Mouse (Mus musculus): ENCODE measurements around the gene Micu2. TPM values are rescaled to one million over a fixed set of nuclear protein-coding genes. Genes with fewer than 3 reads are reported as not detected.
"Not testable (repeated sequence)": the region's sequence is repeated elsewhere in the genome, so short reads cannot be mapped to it uniquely, and the experiment has no call there.

Gene Micu2
- polyA plus RNA-seq, 1 experiment from 2014 or later = 92.9 TPM

DNA sequence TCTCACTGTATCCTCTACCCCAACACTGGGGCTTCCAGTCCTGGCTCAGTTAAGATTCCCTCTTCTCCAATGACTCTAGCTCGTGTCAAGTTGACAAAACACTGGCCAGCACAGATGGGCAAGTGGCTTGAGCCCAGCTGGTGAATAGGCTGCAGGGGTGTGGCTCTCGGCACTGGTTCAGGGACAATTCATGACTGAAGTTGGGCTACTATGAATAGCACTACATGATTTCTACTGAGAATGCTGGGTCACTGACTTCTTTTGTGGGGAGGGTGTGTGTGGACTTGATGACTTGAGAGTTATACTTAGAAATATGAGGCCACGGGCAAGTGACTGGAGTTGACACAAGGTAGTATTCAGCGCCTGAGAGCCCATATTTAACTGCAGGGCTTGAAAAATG is 53.2 kb downstream of the Micu2 start:
- H3K27ac ChIP-seq = no peak overlapping the region
- no peak overlapping the region for H3K4me3 ChIP-seq
- no peaks in the 10 kb centered on the region for H3K9me3 ChIP-seq
- no peaks in the 10 kb centered on the region for H3K4me1 ChIP-seq
- H3K9ac ChIP-seq = no peak overlapping the region
- H3K36me3 ChIP-seq = peaks cover 35% of the 10 kb centered on the region
- no peak overlapping the region for H3K4me2 ChIP-seq
- no peaks in the 10 kb centered on the region for H3K27me3 ChIP-seq
- no peak for ATAC-seq (ENCODE audit: insufficient number of reproducible peaks, low FRiP score, low TSS enrichment, low read depth)
- WGBS = 76% methylated on average over 4 of the region's 4 CpGs

DNA sequence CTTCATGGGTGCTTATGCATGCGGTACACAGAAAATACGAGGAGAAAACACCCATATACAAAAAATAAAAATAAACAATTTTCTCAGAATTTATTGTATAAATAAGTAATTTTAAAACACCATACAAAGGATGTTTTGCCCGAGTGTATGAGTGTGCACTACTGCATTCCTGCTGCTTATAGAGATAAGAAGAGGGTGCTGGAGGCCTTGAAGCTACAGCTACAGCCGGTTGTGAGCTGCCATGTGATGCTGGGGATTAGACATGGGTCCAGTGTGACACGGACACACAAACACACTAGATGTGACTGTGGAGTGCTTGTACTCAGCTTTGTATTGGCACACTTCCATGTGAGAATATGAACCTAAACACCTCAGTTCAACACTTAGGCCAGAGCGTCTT is 61.8 kb downstream of the Micu2 start:
- H3K4me1 ChIP-seq = no peaks in the 10 kb centered on the region
- no peak overlapping the region for H3K4me2 ChIP-seq
- peaks cover 10% of the 10 kb centered on the region; the same call in 1 of the 2 replicates for H3K36me3 ChIP-seq
- 93% methylated on average over 6 of the region's 6 CpGs for WGBS
- H3K9me3 ChIP-seq = no peaks in the 10 kb centered on the region
- H3K4me3 ChIP-seq = no peak overlapping the region
- no peak overlapping the region for H3K9ac ChIP-seq
- no peak for ATAC-seq (ENCODE audit: insufficient number of reproducible peaks, low FRiP score, low TSS enrichment, low read depth)
- H3K27ac ChIP-seq = no peak overlapping the region
- H3K27me3 ChIP-seq = no peaks in the 10 kb centered on the region

DNA sequence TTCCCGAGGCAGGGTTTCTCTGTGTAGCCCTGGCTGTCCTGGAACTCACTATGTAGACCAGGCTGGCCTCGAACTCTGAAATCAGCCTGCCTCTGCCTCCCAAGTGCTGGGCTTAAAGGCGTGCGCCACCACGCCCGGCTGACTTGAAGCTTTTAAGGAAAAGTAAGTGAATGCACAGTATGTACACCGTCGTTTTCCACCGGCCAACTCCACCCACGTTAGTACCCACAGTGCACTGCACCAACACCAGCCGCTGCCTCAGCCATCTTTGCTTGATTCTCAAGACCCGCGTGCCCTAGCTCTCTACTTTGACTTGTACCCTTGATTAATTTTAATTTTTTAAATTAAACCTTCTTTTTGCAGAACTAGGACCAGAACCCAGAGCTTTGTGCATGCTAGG is 64.4 kb downstream of the Micu2 start:
- no peak for ATAC-seq (ENCODE audit: insufficient number of reproducible peaks, low FRiP score, low TSS enrichment, low read depth)
- 95% methylated on average over 13 of the region's 13 CpGs for WGBS
- Histone ChIP-seq H3K27ac (no peak overlapping the region), H3K36me3 (peaks cover 18% of the 10 kb centered on the region; the same call in 1 of the 2 replicates), H3K4me3 (no peak overlapping the region), H3K9ac (no peak overlapping the region), H3K9me3 (no peaks in the 10 kb centered on the region), H3K4me2 (no peak overlapping the region), H3K4me1 (no peaks in the 10 kb centered on the region), H3K27me3 (no peaks in the 10 kb centered on the region)

DNA sequence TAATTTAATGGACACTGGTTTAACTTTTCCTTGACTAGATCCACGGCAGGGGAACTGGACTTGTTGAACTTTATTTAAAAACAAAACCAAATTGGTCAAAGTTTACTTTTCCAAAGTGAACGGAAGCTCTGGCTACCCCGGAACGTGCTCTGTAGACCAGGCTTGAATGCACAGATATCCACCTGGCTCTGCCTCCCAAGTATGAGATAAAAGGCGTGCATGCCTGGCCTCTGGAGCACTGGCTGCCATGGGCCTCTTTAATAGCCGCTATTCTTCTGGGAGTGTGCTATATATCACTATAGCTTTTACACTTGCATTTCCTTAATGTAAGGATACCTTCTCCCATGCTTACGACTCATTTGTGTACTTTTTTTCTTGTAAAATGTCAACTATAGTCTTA is 65.5 kb downstream of the Micu2 start:
- H3K27ac ChIP-seq = no peak overlapping the region
- H3K4me3 ChIP-seq = no peak overlapping the region
- no peaks in the 10 kb centered on the region for H3K9me3 ChIP-seq
- H3K27me3 ChIP-seq = no peaks in the 10 kb centered on the region
- H3K4me2 ChIP-seq = no peak overlapping the region
- H3K4me1 ChIP-seq = no peaks in the 10 kb centered on the region
- no peak for ATAC-seq (ENCODE audit: insufficient number of reproducible peaks, low FRiP score, low TSS enrichment, low read depth)
- 71% methylated on average over 7 of the region's 7 CpGs for WGBS
- H3K9ac ChIP-seq = no peak overlapping the region
- peaks cover 12% of the 10 kb centered on the region; the same call in 1 of the 2 replicates for H3K36me3 ChIP-seq

DNA sequence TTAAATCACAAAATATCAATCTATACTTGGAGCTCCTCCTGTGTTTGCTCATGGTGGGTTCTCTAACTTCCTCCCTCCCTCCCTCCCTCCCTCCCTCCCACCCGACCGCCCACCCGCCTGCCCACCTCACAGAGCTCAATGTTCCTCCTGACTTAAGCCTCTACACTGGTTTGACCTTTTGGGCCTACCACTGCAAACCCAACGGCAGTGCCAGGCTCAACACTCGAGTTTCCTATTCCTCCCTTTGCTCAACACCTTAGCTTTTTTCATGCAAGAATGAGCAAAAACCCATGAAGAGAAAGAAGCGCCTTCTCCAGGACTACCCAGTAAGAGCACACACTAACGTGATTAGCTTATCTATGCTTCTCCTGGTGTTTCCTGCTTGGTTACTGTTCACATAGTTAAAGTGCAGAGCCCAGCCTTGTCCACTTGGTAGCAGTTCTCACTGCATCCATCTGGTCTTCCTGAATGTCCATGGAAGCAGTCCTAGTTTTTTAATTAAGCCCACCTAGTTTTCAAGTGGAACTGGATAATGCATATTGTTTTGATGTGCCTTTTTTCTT is 66.1 kb downstream of the Micu2 start:
- no peak overlapping the region for H3K4me3 ChIP-seq
- H3K4me1 ChIP-seq = no peaks in the 10 kb centered on the region
- ATAC-seq (ENCODE audit: insufficient number of reproducible peaks, low FRiP score, low TSS enrichment, low read depth) = no peak
- WGBS = 71% methylated on average over 7 of the region's 7 CpGs
- peaks cover 12% of the 10 kb centered on the region; the same call in 1 of the 2 replicates for H3K36me3 ChIP-seq
- no peaks in the 10 kb centered on the region for H3K27me3 ChIP-seq
- no peak overlapping the region for H3K27ac ChIP-seq
- H3K9me3 ChIP-seq = no peaks in the 10 kb centered on the region
- H3K4me2 ChIP-seq = no peak overlapping the region
- no peak overlapping the region for H3K9ac ChIP-seq

DNA sequence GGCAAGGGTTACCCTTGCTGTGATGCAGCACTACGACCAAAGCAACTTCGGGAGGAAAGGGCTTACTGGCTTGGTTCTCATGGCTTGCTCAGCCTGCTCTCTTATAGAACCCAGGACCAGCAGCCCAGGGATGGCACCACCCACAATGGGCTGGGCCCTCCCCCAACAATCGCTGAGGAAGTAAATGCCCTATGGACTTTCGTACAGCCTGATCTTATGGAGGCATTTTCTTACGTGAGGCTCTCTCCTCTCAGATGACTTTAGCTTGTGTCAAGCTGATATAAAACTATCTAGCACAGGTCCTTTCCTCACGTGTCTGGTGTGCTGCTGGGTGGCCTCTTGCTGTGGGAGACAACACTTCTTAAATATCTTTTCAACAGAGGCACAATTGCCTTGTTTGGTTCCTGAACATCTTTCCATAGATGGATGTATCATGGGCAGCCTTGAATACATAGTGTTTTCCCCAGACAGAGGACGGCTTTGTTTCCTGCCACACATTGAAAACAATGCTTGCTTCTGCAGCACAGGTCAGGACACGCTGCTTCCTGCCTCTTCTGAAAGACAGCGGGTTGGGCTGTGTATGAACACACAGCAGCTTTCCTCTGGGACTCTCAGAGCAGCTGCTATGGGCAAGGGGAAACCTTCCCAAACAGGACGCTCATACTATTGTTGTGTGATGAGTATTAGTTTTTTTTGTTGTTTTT is 77.5 kb downstream of the Micu2 start:
- Histone ChIP-seq H3K4me1 (0 out of 2 replicates have a peak, but pooled peaks cover 3% of the 10 kb centered on the region), H3K36me3 (peaks cover 49% of the 10 kb centered on the region), H3K9ac (no peak overlapping the region), H3K4me3 (no peak overlapping the region), H3K27me3 (no peaks in the 10 kb centered on the region), H3K9me3 (no peaks in the 10 kb centered on the region), H3K27ac (peak overlapping the region; percentile 52), H3K4me2 (no peak overlapping the region)
- 60% methylated on average over 10 of the region's 10 CpGs for WGBS
- ATAC-seq (ENCODE audit: insufficient number of reproducible peaks, low FRiP score, low TSS enrichment, low read depth) = no peak

DNA sequence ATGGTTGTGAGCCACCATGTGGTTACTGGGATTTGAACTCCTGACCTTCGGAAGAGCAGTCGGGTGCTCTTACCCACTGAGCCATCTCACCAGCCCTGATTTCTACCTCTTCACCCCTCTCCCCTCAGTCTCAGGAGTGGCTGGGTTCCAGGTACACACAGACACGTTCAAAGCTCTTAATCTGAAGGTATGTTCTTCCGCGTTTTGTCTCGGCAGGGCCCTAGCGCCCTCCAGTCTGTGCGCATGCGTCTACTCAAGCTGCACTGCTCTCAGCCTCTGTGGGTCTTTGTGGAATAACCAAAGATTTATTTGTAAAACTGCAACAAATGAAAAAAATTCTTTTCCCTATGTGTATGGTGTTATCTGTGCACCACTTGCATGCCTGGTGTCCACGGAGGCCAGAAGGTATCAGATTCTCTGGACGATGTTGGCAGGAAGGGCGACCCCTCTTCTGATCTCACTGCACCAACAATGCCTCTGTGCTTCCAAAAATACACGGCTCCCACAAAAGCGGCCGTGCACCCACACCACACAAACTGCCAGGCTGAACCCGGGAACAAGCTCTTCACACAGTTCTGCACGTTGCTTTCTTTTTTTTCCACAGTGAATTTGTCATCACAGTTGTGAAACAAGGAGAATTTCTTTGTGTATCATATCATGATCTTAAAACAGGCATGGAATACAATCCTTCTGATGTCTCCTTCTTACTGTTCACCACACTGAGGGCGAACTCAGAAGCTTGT is 78.3 kb downstream of the Micu2 start:
- Histone ChIP-seq H3K9me3 (no peaks in the 10 kb centered on the region), H3K9ac (no peak overlapping the region), H3K36me3 (peaks cover 54% of the 10 kb centered on the region), H3K27me3 (no peaks in the 10 kb centered on the region), H3K27ac (peak overlapping the region; percentile 52; the same call in 1 of the 2 replicates), H3K4me1 (0 out of 2 replicates have a peak, but pooled peaks cover 3% of the 10 kb centered on the region), H3K4me2 (no peak overlapping the region), H3K4me3 (no peak overlapping the region)
- no peak for ATAC-seq (ENCODE audit: insufficient number of reproducible peaks, low FRiP score, low TSS enrichment, low read depth)
- 82% methylated on average over 18 of the region's 18 CpGs for WGBS

DNA sequence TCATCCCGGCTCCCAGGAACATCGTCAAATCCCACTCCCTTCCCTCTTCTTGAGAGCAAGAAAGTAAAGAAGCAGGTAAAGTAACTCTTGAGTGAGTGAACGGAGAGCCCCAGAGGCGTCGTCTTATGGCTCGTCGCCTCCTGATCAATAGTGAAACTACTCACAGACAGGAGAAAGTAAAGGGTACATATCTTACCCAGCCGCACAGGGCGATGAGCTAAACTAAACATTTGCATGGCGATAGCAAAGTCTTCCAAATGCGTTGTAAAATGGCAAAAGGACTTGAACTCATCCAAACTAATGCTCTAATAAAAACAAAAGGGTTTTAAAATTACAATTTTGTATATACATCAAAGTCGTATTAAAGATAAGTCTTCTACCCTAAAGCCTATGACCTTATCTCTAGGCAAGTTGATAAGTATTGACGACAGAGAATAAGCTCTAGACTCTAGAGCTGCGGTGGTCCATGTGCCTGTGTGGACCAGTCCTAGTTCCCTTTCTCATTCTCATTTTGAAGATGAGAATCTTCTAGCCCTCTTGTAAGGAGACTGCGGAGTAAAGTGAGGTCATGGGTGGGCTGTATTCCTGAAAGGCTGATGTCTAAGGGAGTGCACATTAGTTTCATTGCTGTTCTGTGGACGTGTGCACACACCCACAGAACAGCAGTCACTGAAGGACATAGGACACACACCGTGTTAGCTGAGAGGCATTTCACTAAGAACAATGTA is 79.8 kb downstream of the Micu2 start:
- Histone ChIP-seq H3K4me1 (0 out of 2 replicates have a peak, but pooled peaks cover 3% of the 10 kb centered on the region), H3K4me2 (no peak overlapping the region), H3K27me3 (no peaks in the 10 kb centered on the region), H3K4me3 (no peak overlapping the region), H3K27ac (no peak overlapping the region), H3K9me3 (no peaks in the 10 kb centered on the region), H3K36me3 (peaks cover 60% of the 10 kb centered on the region), H3K9ac (no peak overlapping the region)
- ATAC-seq (ENCODE audit: insufficient number of reproducible peaks, low FRiP score, low TSS enrichment, low read depth) = no peak
- WGBS = 93% methylated on average over 17 of the region's 17 CpGs

DNA sequence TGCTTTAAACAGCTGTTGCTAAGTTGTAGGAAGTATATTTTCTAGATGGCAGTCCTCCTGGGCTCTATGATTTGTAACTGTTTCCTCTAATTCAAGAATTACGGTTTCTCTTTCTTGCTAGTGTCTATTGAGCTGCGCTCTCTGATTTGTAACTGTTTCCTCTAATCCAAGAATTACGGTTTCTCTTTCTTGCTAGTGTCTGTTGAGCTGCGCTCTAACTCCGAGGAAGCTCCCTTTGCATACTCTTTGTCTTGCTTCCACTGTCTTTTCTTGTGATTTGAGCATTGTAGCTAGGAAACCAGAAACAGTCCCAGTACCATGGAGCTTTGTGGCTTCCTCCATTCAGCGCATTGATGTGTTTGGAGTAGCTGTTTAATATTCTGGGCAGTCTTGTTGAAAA is 83.7 kb downstream of the Micu2 start:
- H3K9ac ChIP-seq = no peak overlapping the region
- H3K36me3 ChIP-seq = peaks cover 41% of the 10 kb centered on the region
- 76% methylated on average over 6 of the region's 6 CpGs for WGBS
- no peaks in the 10 kb centered on the region for H3K27me3 ChIP-seq
- H3K4me3 ChIP-seq = no peak overlapping the region
- no peak overlapping the region for H3K27ac ChIP-seq
- no peaks in the 10 kb centered on the region for H3K9me3 ChIP-seq
- no peak overlapping the region for H3K4me2 ChIP-seq
- 0 out of 2 replicates have a peak, but pooled peaks cover 2% of the 10 kb centered on the region for H3K4me1 ChIP-seq
- no peak for ATAC-seq (ENCODE audit: insufficient number of reproducible peaks, low FRiP score, low TSS enrichment, low read depth)

DNA sequence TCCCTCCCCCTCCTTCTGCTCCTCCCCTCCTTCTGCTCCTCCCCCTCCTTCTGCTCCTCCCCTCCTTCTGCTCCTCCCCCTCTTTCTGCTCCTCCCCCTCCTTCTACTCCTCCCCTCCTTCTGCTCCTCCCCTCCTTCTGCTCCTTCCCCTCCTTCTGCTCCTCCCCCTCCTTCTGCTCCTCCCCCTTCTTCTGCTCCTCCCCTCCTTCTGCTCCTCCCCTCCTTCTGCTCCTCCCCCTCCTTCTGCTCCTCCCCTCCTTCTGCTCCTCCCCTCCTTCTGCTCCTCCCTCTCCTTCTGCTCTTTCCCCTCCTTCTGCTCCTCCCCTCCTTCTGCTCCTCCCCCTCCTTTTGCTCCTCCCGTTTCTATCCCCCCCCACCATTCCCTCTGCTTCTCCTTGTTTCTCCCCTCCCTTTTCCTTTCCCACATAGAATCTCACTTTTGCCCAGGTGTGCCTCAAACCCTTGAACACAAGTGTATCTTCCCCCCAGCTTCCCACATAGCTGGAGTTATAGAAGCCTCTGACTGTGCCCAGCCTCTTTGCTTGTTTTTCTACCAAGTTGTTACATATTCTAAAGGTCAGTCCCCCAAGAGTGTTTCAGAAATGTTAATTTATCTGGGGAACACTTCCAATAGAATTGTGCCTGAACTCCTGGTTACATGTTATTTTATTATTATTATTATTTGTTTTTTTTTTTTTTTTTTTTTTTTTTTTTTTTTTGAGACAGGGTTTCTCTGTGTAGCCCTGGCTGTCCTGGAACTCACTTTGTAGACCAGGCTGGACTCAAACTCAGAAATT is 86.7 kb downstream of the Micu2 start:
- not testable (repeated sequence) for H3K9ac ChIP-seq; H3K4me2 ChIP-seq; H3K4me1 ChIP-seq; H3K9me3 ChIP-seq; H3K27ac ChIP-seq; H3K4me3 ChIP-seq; ATAC-seq (ENCODE audit: insufficient number of reproducible peaks, low FRiP score, low TSS enrichment, low read depth); H3K27me3 ChIP-seq
- peaks cover 25% of the 10 kb centered on the region for H3K36me3 ChIP-seq
- 55% methylated on average over 1 of the region's 1 CpGs for WGBS

DNA sequence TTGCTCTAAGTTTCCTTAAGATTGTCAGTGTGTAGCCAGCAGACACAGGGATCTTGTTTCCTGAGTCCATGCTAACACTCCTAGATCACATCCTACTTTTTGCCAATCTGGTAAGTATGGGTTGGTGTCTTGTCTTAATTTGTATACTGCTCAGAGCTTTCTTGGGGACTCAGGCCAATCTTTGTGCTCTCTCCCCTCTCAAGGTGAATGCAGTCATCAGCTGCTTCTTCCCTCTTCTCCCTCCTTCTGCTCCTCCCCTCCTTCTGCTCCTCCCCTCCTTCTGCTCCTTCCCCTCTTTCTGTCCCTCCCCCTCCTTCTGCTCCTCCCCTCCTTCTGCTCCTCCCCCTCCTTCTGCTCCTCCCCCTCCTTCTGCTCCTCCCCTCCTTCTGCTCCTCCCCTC is 87.3 kb downstream of the Micu2 start:
- H3K27ac ChIP-seq; ATAC-seq (ENCODE audit: insufficient number of reproducible peaks, low FRiP score, low TSS enrichment, low read depth); H3K9me3 ChIP-seq: not testable (repeated sequence)

More for the DNA sequence above, 87.3 kb downstream of the Micu2 start:
- not testable (repeated sequence) for H3K9ac ChIP-seq, H3K27me3 ChIP-seq, H3K4me1 ChIP-seq, H3K4me3 ChIP-seq, H3K4me2 ChIP-seq
- H3K36me3 ChIP-seq = peaks cover 19% of the 10 kb centered on the region

Data from limb, embryonic 15.5 days (tissue).